Mouse (Mus musculus) frontal cortex, postnatal 10 days (tissue): ENCODE results near the gene Zbtb32.

Experiments
- DNase-seq, 2 experiments: peaks; one replicate each; pipeline ENCODE4 v3.0.0; 2022; ENCODE audit warnings: low spot score in 2 of 2, mixed read lengths in 1 of 2

Gene Zbtb32

DNA sequence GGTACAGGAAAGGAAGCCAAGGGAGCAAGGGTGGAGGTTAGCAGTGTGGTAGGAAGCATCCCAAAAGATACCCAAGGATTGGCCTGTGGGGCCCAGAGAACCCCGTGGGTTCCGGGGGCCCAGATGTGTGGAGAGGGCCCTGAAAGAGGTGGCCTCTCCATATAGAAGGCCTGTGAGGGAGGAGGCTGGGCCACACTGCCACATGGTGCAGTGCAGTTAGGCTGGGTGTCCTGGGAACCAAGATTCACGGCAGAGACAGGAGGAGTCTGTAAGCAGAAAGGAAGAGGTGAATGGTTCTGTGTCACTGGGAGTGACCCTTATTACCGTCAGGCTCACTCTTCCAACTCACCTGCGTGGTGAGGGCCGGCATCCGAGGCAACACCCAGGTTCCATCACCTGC lies 58.1 kb downstream of the Zbtb32 start:
- DNase-seq = no peak
